Mouse (Mus musculus) CH12F3 (cell line): ENCODE results near the gene Ei24.

ENCODE experiments used
- in situ Hi-C: fragments of 300-500 bp; cut with MboI; formaldehyde crosslinking; loops from 2 replicates; pipeline ENCODE4 v1.14.3; 2020; ENCODE audit warnings: low sequenced_read_pairs

Ei24 gene

DNA sequence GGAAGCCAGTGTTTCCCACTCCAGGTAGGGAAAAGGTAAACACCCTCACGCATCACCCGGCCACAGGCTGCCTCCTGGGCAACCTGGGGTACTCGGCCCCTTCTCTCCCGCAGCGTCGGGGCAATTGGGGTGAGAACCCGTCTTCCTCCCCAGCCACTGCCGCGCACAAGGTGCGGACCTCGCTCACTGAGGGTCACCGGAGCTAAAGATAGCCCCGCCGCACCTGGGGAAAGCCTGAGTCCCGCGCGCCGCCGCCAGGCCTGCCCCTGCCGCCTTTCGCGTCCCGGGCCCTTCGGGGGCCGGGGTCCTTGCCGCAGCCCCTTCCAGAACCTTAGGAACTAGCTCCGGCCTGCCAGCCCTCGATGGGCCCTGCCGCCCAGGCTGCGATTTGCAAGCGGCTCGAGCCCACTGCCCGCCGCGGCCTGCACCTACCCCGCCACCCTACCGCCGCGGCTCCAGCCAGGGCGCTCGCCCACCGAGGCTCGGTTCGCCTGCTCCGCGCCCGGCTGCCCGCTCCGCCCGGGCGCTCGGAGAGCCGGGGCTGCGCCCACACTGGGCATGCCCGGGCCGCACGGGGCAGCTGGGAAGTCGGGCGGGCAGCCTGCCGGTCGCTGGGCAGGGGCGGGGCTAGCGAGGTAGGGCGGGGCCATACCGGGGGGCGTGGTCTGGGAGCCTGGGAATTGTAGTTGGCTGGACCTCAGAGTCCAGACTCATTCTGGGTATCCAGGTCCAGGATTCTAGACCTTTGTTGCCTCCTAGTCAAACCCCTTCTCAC, at the start of gene Ei24:
Gene Ei24 (minus strand): TSS at position 613 of the 775 bp plus-strand sequence.
- in situ Hi-C loops, result no loop called here

DNA sequence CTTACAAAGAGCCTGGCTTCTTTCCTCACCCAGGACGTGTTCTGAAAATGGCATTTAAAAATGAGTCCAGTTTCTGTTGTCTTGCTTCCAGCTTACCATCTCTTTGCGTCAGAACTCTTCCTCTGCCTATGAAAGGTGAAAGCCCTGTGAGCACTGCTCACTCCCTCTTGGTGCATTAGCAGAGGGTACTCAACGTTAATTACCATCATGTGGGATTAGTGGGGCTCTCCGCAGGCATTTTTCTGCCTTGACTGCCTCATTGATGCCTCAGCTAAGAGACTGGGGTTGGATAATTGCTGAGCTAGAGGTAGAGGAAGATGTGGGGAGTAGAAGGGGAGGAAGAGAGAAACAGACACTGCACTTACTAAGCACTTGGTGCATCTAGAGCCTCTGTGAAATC, 49.2 kb upstream of the Ei24 start:
- in situ Hi-C loops, result no loop called here

DNA sequence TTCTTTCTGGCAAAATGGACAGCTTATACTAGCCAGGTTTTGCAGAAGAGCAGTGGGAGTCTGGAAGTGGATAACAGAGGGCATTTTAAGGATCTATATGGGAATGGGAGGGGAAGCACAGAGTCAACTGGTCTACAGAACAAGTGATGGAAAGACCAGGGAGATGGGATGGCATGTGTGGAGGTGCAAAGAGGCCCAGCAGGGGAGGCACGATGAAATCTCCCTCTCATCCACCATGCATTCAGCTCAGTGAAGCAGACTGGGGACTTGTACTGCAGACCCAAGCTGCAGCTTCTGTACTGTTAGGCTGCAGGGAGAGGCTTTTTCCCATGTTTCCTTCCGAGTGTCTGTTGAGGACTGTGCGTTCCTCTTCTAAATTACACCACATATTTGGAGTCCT, 36.7 kb upstream of the Ei24 start:
- in situ Hi-C loops, result no loop called here

DNA sequence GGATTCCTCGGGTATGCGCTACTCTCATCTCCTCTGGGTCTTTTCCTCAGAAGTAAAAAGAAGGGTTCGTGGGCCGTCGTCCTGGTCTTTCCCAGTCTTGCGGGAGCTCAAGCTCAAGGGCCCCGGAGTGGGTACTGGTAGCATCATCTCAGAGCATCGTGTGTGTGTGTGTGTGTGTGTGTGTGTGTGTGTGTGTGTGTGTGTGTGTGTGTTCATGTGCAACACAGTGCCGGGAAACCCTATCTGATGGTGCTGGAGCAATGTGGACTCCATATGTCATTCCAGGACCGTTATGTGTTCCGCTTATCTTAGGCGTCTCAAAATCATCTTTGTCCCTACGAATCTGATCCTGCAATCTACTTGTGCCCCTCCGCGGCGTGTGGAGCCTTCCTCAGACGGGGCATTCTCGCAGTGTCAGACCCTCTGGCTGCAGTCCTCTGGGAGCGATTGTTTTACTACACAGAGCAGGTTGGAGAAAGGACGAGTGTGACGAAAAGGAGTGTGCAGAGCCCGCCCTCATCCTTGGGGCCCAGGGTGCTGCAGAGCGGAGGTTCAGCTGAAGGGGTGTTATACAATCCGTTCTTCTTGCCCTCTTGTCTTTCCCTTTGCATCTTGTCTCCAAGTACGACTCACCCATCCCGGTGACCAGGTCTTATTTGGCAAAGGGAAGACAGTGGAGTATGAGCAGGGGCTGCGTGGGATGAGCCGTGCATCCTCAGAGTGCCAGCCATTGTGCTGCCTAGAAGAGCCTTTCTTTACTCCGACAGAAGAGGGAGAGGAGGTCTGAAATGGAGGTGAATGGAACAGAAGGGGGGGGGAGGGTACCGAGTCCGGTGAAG, 36.1 kb upstream of the Ei24 start:
- in situ Hi-C loops, result no loop called here

DNA sequence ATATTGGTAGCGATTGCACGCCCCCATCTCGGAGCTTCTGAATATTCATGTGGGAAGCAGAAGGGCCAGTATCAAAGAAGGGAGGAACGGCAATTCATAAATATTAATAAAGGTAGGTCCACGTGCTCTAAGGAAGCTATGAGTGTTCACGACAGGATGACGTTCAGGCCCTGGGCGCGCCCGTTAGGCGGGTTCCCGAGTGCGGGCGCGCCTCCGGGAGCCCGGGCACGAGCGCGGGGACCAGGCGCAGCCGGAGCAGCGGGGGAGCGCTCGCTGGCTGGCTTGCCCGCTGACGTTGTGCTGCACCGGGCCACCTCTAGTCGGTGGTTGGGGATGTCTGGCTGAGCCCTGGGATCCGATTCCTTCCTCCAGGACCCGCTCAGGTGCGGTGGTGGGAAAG, 35.3 kb upstream of the Ei24 start:
- in situ Hi-C loops, result no loop called here

DNA sequence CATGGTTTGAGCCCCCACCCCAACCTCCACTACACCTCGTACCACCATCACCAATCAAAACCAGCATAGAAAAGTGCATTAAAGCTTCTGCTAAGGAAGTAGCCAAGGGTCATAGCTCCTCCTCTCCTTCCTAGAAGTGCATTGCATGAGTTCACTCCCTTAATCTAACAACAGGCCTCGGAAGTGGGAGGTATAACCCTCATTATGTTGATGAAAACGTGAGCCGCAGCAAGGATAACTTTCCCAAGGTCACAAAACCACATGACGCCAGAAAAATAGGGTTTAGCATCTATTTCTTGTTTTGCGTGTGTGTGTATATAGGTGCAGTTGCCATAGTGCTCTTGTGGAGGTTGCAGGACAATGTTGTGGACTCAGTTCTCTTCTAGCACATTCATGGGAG, 34.2 kb upstream of the Ei24 start:
- in situ Hi-C loops, result no loop called here

DNA sequence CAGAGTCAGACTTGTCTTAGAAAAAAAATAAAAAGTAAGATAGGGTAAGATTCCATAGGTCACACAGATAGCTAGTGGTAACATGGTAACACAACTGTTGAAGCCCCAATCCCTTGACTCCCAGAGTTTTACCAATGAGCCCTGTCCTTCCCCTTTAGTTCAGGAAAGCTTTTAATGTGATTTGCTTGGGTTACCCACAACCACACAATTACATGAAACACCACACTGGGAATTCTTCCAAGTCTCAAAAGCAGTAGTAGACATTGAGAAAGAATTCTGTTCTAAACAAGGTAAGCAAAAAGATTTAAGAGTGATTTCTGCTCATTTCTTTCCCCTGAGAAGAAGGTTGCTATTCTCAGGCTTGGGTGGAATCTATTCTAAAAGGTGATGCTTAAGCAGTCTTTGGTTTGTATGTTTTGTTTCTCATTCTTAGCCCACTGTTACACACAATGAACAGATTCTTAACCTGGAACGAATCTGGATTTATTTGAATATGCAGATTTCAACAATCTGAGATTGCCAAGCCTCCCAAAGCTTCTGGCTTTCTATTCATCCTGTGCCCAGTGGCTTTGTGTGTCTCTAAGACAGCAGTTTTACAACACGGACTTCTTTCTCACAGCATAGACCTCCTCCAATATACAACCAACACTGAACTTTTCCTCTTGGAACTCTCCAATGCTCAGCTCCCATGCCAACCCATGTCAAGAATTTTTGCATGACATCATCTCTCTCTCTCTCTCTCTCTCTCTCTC, 29.6 kb upstream of the Ei24 start:
- in situ Hi-C loops, result no loop called here

DNA sequence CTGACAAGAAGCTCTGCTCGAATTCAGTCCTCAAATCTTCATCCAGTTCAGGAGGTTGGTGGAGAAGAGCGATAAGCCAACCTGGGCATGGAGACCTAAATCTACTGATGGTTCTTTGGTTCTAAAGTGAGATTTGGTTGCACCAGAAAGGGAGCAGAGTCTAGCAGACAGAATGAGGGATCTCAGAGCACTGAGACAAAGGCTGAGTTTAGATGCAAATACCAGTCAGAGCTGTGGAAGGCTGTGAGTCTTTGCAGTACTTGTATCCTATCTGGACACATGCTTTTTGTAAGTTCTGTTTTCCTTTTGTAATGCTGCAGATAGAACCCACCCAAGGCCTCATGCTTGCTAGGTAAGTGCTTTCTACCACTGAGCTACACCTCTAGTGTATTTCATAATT, 24.8 kb upstream of the Ei24 start:
- in situ Hi-C loops, result no loop called here

DNA sequence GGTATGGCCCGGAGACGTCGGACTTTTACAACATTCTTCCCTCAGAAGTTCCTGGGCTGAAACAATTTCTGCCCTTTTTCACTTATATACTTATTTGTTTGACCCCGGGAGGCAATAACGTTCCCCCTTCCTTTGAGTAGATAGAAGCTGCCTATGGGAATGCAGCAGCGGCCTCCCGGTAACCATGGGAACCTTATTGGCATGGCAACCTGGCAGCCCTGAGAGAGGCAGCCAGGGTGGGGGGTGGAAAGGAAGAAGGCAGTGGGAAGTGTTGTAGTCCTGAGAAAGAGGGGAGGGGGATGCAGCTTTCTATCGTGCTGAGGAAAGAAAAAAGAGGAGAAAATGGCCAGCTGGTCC, 24.4 kb upstream of the Ei24 start, which contains the start of gene Fez1:
Gene Fez1 (plus strand): TSS at position 221 of the 357 bp plus-strand sequence.
- in situ Hi-C loops, result no loop called here

DNA sequence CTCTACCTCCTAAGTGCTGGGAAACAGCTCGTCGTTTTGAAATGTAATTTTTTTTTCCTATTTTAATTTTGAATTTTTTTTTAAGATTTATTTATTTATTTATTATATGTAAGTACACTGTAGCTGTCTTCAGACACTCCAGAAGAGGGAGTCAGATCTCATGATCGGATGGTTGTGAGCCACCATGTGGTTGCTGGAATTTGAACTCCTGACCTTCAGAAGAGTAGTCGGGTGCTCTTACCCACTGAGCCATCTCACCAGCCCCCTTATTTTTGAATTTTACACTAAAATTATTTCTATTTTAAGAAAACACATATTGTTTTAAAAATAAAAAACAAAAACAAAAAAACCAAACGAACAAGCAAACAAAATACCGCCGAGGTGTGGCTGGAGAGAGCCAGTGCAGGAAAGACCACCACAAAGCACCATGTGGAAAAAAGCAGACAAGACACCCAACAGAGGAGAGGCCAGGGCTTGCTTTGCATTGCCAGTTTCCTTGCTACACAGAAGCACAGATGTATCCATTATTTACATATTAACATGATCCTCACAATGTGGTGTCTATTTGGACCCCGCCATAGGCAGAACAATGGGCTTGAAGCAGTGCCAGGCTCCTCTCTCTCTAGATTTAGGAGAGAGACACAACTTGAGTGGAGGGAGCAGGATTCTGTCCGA, 23.9 kb upstream of the Ei24 start:
- in situ Hi-C loops, result no loop called here

DNA sequence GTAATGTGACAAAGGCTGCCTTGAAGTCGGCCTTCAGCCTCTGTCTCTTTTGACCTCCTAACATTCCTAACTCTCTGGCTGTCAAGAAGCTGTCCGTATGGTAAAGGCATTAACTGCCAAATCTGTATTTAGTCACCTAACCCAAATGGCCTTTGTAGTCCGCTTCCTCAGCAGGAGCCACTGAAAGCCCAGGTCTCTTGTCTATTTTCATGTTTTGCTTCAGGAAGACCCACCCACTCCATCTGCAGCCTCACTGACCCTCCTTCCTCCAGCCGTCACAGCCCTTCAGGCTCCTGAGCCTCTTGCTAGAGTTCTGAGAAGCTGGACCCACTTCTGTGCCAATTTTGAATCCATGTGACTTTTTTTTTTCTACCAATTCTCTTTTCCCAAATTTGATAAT, 21.7 kb upstream of the Ei24 start:
- in situ Hi-C loops, result no loop called here

DNA sequence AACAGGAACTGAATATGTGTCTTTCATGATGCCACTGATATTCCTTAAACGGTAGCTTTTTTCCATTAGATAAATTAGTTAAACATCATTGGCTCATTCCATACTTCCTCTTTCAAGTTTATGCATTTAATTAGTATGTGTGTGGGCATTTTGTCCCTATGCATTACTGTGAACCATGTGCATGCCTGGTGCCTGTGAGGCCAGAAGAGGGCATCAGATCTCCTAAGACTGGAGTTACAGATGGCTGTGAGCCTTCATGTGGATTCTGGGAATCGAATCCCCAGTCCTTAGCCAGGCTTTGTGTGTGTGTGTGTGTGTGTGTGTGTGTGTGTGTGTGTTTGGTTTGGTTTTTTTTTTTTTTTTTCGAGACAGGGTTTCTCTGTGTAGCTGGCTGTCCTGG, 17.3 kb upstream of the Ei24 start:
- in situ Hi-C loops, result no loop called here

DNA sequence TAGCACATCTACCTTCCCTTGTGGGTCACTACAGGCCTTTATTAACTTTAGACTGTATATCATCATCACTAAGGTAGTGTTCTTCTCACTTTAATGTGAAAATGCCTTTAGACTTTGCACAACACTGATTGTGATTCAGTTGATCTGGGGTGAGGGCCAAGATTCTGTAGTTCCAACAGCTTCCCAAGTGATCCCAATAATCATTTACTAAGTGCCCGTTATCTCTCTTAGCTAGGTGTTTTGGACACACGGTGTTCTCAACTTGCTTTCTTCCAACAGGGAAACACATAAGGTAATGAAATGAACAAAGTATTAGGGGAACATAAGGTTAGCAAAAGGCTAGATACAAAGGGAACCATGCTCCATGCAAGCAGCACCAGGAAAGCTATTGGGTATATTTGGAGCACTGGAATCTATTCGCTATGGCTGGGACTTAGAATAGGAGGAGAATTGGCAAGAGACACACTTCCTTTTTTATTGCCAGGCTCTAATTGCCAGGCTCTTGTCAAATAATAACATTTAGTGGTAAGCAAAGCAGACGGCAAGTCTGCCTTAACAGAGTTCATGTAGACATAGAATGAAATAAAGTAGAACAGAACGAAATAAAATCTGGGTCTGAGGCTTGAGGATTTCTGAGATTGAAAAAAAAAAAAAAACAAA, 11.1 kb upstream of the Ei24 start:
- in situ Hi-C loops, result no loop called here

DNA sequence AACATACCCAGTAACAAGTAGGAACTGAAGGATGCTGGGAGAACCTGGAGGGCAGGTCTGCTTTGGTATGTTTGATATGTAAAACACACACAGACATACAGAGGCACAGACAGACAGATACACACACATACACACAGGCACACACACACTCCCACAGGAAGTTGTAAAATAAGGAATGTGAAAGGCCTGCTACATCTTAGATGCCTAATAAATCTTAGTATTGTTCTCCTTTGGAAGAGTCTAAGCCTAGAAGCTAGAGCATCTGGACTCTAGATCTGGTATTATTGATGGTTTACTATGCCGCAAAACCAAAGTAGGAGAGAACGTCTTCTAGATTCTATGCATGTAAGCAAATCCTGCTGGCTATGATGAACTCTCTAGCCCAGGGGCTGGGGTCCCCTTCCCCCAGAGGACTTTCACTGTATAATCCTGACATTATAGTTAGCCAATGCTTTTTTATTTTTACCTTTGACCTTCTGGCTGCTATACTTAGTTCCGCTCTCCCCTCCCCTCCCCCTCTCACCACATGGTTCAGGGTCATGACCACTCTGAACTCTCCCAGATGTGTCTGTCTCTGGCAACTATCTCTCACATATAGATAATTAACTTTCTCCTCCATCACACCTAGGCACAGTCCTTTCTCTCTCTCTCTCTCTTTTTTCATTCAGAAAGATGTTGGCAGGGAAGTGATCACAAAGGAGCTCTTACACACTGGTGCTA, 8.2 kb upstream of the Ei24 start:
- in situ Hi-C loops, result no loop called here

DNA sequence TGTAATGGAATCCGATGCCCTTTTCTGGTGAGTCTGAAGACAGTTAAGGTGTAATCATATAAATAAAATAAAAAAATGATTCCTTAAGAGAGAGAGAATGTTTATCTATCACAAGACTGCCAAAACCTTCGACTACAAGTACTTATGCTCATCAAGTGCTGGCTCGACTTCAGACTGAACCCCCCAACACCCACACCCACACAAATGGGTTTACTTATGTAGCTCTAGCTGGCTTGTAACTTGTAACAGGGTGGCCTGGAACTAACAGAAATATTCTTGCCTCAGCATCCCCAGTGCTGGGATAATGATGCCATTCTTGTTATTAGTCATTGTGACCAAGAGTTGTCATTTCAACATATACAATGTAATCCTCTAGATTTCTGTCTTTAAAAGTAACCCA, 6.7 kb upstream of the Ei24 start:
- in situ Hi-C loops, result no loop called here

DNA sequence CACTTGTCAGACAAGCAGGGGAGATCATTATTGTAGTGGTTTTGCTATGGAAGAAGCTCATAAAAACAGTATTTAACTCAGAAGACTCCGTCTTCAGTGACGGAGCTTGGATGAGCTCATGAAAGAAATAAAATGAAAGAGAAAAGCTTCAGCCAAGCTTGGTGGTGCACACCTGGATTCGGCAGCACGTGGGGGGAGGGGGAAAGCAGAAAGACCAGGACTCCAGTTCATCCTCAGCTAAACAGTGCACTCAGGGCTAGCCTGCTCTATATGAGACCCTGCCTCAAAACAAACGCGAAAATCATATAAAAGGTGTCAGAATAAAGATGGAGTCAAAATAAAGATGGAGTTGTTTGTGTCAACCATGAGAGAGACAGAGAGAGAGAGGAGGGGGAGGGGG, 6.2 kb upstream of the Ei24 start:
- in situ Hi-C loops, result no loop called here

DNA sequence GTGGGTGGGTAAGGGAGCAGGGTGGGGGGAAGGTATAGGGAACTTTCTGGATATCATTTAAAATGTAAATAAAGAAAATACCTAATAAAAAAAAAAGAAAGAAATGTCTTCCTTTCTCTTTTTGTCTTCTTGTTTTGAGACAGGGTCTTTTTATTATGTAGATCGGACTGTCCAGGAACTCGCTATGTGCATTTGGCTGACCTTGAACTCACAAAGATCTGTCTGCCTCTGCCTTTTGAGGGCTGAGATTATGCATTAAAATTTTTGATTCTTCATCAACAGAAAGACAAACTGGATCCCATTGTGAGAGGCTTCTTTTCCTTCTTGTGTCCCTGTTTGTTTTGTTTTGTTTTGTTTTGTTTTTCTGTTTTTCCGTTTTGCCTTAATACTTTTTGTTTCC, 5.8 kb upstream of the Ei24 start:
- in situ Hi-C loops, result no loop called here

DNA sequence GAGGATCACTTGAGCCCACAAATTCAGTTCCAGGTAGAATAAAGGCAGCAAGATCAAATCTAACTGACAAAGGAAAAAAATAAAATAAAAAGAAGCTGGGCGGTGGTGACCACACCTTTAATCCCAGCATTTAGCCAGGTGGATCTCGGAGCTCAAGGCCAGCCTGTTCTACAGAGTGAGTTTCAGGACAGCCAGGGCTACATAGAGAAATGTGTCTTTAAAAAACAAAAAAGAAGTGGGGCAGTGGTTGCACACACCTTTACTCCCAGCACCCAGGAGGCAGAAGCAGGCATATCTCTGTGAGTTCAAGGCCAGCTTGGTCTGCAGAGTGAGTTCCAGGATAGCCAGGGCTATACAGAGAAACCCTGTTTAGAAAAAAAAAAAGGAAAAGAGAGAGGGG, 4.8 kb upstream of the Ei24 start:
- in situ Hi-C loops, result no loop called here

DNA sequence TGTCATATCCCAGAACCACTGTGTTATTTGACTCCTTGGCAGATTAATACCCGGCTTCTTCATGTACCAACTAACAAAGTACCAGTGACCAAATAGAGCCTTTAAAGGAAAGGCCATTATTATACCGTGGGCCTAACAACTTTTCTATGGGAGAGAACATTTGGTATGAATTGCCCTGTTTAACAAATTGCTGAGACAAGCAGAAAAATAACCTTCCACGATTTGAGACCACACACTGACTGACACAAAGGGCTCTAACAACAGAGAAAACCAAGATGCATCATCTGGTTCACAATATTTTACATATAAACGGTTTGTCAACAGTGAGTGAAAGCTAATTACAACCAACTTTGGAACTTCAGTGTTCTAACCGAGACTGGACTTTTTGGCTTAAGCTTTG, 969 bp downstream of the Ei24 start:
- in situ Hi-C loops, result no loop called here

DNA sequence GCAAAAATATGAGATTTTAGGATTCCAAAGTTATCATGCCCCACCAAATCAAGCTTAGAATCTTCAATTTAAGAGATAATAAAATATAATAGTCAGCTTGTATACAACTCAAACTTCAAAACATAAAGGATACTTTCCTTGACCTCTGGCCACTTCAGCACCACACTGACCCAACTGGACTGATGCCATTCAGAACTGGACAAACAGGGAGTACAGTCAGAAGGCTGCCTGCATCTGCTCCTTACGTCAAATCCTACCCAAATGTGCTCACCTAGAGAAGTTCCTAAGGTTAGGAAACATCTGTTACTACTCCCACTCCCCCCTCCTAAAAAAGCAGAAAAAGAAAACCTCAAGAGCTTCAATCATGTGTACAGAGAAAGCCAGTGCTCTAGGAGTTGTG, 1.6 kb downstream of the Ei24 start:
- in situ Hi-C loops, result no loop called here
